Mouse (Mus musculus): ENCODE measurements around the gene Oaz1. TPM values are rescaled to one million over a fixed set of nuclear protein-coding genes. Genes with fewer than 3 reads are reported as not detected.
"Not testable (repeated sequence)": the region's sequence is repeated elsewhere in the genome, so short reads cannot be mapped to it uniquely, and the experiment has no call there.

Gene Oaz1
- polyA plus RNA-seq, 2 experiments = 882 to 1,813 TPM

DNA sequence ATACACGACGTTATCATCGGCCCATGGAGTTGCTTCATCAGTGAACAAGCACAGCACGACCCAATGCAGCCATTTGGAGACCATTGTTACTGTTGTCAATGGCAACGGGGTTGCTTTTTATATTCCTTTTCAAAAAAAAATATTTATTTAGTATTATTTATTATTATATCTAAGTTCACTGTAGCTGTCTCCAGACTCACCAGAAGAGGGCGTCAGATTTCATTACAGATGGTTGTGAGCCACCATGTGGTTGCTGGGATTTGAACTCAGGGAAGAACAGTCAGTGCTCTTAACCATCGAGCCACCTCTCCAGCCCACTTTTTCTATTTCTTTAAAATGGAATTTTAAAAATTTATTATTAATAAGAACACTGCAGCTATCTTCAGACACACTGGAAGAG lies 11.7 kb upstream of the Oaz1 start:
- Histone ChIP-seq H3K27me3 (ENCODE audit: control insufficient read depth, insufficient read depth, low read length) (peaks cover 9% of the 10 kb centered on the region; the same call in 1 of the 2 replicates), H3K4me1 (ENCODE audit: control insufficient read depth, insufficient read depth, low read length) (peaks cover 6% of the 10 kb centered on the region), H3K4me2 (replicated peaks; ENCODE audit: low read depth, low read length, severe bottlenecking) (no peak overlapping the region), H3K4me3 (replicated peaks; ENCODE audit: low read length) (no peak overlapping the region), H3K27ac (replicated peaks; ENCODE audit: low read depth, low read length) (no peak overlapping the region), H3K9me3 (ENCODE audit: control insufficient read depth, low read length) (no peaks in the 10 kb centered on the region), H3K36me3 (ENCODE audit: control insufficient read depth, insufficient read depth, low read length) (no peaks in the 10 kb centered on the region), H3K9ac (ENCODE audit: low read depth, low read length, severe bottlenecking) (no peak overlapping the region)
- no peak for TF ChIP-seq POLR2A (IDR thresholded peaks at IDR 0.05; ENCODE audit: borderline replicate concordance, extremely low read depth, insufficient read depth, insufficient read length)
- no peak for DNase-seq (ENCODE audit: low spot score)
- WGBS = 71% methylated on average over 7 of the region's 7 CpGs
- ATAC-seq (ENCODE audit: low FRiP score, low read depth) = no peak

DNA sequence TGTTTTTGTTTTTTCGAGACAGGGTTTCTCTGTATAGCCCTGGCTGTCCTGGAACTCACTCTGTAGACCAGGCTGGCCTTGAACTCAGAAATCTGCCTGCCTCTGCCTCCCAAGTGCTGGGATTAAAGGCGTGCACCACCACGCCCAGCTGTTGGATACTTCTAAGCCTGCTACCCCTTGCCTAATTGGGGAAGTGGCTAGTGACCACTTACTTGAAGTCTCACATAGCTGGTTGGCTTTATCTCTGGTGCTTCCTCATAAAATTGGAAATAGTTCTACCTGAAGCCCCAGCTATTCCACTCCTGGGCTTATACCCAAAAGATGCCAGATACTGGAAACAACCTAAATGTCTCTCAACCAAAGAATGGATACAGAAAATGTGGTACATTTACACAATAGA lies 10.2 kb upstream of the Oaz1 start:
- not testable (repeated sequence) for ATAC-seq (ENCODE audit: low FRiP score, low read depth)
- 79% methylated on average over 3 of the region's 3 CpGs for WGBS

DNA sequence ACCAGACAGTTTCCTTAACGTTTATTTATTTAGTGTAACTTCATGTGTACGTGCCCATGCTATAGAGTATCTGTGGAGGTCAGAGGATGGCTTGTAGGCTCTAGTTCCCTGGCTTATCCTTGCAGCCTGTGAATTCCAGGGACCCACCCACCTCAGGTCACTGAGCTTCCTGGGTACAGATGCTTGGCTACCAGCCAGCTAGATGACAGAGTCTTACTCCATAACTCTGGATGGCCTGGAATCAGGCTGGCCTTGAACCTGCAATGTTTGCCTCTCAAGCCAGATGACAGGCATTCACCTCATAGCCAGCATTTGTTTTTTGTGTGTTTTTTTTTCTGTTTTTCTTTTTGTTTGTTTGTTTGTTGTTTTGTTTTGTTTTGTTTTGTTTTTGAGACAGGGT lies 9.3 kb upstream of the Oaz1 start:
- ATAC-seq (ENCODE audit: low FRiP score, low read depth) = no peak
- Histone ChIP-seq H3K9me3 (ENCODE audit: control insufficient read depth, low read length) (no peaks in the 10 kb centered on the region), H3K27me3 (ENCODE audit: control insufficient read depth, insufficient read depth, low read length) (no peaks in the 10 kb centered on the region), H3K4me3 (replicated peaks; ENCODE audit: low read length) (no peak overlapping the region), H3K4me1 (ENCODE audit: control insufficient read depth, insufficient read depth, low read length) (no peaks in the 10 kb centered on the region), H3K9ac (ENCODE audit: low read depth, low read length, severe bottlenecking) (no peak overlapping the region), H3K4me2 (replicated peaks; ENCODE audit: low read depth, low read length, severe bottlenecking) (no peak overlapping the region), H3K36me3 (ENCODE audit: control insufficient read depth, insufficient read depth, low read length) (no peaks in the 10 kb centered on the region), H3K27ac (replicated peaks; ENCODE audit: low read depth, low read length) (no peak overlapping the region)
- WGBS = 66% methylated on average over 2 of the region's 2 CpGs
- DNase-seq (ENCODE audit: low spot score) = no peak
- TF ChIP-seq POLR2A (IDR thresholded peaks at IDR 0.05; ENCODE audit: borderline replicate concordance, extremely low read depth, insufficient read depth, insufficient read length) = no peak

More for the DNA sequence above, 10.2 kb upstream of the Oaz1 start:
- not testable (repeated sequence) for H3K27me3 ChIP-seq (ENCODE audit: control insufficient read depth, insufficient read depth, low read length); H3K9me3 ChIP-seq (ENCODE audit: control insufficient read depth, low read length); H3K36me3 ChIP-seq (ENCODE audit: control insufficient read depth, insufficient read depth, low read length); H3K4me2 ChIP-seq (replicated peaks; ENCODE audit: low read depth, low read length, severe bottlenecking); H3K27ac ChIP-seq (replicated peaks; ENCODE audit: low read depth, low read length); DNase-seq (ENCODE audit: low spot score); H3K4me1 ChIP-seq (ENCODE audit: control insufficient read depth, insufficient read depth, low read length); H3K9ac ChIP-seq (ENCODE audit: low read depth, low read length, severe bottlenecking); H3K4me3 ChIP-seq (replicated peaks; ENCODE audit: low read length)

DNA sequence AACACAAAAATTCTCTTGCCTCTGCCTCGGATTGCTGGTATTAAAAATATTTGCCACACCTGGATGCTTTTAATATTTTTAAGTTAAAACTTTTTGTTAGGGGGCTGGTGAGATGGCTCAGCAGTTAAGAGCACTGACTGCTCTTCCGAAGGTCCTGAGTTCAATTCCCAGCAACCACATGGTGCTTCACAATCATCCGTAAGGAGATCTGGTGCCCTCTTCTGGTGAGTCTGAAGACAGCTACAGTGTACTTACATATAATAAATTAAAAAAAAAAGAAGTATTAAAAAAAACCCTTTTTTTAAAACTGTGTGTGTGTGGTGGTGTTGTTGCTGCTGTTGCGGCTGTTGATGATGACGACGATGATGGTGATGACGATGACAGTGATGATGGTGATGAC lies 8.5 kb upstream of the Oaz1 start:
- not testable (repeated sequence) for H3K27me3 ChIP-seq (ENCODE audit: control insufficient read depth, insufficient read depth, low read length); H3K4me1 ChIP-seq (ENCODE audit: control insufficient read depth, insufficient read depth, low read length); H3K36me3 ChIP-seq (ENCODE audit: control insufficient read depth, insufficient read depth, low read length); ATAC-seq (ENCODE audit: low FRiP score, low read depth); H3K9ac ChIP-seq (ENCODE audit: low read depth, low read length, severe bottlenecking); H3K4me3 ChIP-seq (replicated peaks; ENCODE audit: low read length); DNase-seq (ENCODE audit: low spot score); H3K27ac ChIP-seq (replicated peaks; ENCODE audit: low read depth, low read length); H3K9me3 ChIP-seq (ENCODE audit: control insufficient read depth, low read length); H3K4me2 ChIP-seq (replicated peaks; ENCODE audit: low read depth, low read length, severe bottlenecking)
- 84% methylated on average over 7 of the region's 7 CpGs for WGBS

DNA sequence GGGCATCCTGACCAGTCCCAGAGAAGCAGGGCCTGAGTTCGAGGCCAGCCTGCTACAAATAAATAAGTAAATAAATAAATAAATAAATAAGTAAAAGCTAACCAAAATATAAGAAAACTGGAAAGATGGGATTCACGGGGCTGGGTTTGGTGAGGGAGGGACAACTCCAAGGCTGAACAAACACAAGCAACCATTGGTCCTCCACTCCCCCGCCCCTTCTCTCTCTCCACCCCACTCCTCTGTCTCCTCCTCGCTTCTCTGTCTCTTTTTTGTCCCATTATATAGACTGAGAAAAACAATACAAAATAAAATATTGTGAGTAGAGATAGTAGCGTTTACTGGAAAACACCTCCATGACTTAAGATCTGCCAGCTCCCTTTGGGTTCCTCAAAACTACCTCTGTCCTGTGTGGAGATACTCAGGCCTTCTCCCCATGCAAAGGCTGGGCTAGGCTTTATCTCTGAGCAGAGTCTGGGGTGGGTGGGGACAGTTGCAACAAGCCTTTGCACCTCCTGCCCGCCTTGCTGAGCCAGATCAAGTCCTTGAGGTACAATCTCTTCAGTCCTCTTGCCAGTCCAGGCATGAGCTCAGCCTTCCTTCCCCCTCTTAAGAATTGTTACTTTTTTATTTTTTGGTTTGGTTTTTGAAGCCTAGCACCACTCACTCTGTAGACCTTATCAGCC lies 7.7 kb upstream of the Oaz1 start:
- Histone ChIP-seq H3K4me2 (replicated peaks; ENCODE audit: low read depth, low read length, severe bottlenecking) (no peak overlapping the region), H3K9me3 (ENCODE audit: control insufficient read depth, low read length) (no peaks in the 10 kb centered on the region), H3K36me3 (ENCODE audit: control insufficient read depth, insufficient read depth, low read length) (no peaks in the 10 kb centered on the region), H3K4me1 (ENCODE audit: control insufficient read depth, insufficient read depth, low read length) (no peaks in the 10 kb centered on the region), H3K27me3 (ENCODE audit: control insufficient read depth, insufficient read depth, low read length) (no peaks in the 10 kb centered on the region), H3K27ac (replicated peaks; ENCODE audit: low read depth, low read length) (no peak overlapping the region), H3K4me3 (replicated peaks; ENCODE audit: low read length) (no peak overlapping the region), H3K9ac (ENCODE audit: low read depth, low read length, severe bottlenecking) (no peak overlapping the region)
- ATAC-seq (ENCODE audit: low FRiP score, low read depth) (no peak), DNase-seq (ENCODE audit: low spot score) (no peak)
- WGBS = 50% methylated on average over 6 of the region's 6 CpGs
- TF ChIP-seq POLR2A (IDR thresholded peaks at IDR 0.05; ENCODE audit: borderline replicate concordance, extremely low read depth, insufficient read depth, insufficient read length) = no peak

DNA sequence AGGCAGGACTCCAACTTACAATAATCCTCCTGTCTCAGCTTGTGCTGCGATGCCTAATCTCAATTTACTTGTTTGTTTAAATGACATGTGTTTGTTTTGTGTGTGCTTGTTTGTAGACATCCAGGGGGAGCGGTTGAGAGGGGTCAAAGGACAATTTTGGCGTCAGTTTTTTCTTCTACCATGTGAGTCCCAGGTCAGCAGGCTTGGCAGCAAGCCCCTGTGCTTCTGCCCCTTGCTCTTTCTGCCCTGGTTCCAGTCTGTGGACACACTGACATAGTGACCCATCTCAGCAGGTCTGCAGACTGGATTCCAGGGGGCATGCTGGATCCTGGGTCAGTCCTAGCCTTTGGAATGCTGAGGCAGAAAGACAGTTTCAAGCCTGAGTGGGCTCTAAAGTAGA lies 7.0 kb upstream of the Oaz1 start:
- no peaks in the 10 kb centered on the region for H3K4me1 ChIP-seq (ENCODE audit: control insufficient read depth, insufficient read depth, low read length)
- no peaks in the 10 kb centered on the region for H3K36me3 ChIP-seq (ENCODE audit: control insufficient read depth, insufficient read depth, low read length)
- H3K4me2 ChIP-seq (replicated peaks; ENCODE audit: low read depth, low read length, severe bottlenecking) = no peak overlapping the region
- H3K27ac ChIP-seq (replicated peaks; ENCODE audit: low read depth, low read length) = no peak overlapping the region
- 66% methylated on average over 3 of the region's 3 CpGs for WGBS
- H3K9ac ChIP-seq (ENCODE audit: low read depth, low read length, severe bottlenecking) = no peak overlapping the region
- no peak for TF ChIP-seq POLR2A (IDR thresholded peaks at IDR 0.05; ENCODE audit: borderline replicate concordance, extremely low read depth, insufficient read depth, insufficient read length)
- ATAC-seq (ENCODE audit: low FRiP score, low read depth) (no peak), DNase-seq (ENCODE audit: low spot score) (no peak)
- no peaks in the 10 kb centered on the region for H3K9me3 ChIP-seq (ENCODE audit: control insufficient read depth, low read length)
- H3K27me3 ChIP-seq (ENCODE audit: control insufficient read depth, insufficient read depth, low read length) = no peaks in the 10 kb centered on the region
- H3K4me3 ChIP-seq (replicated peaks; ENCODE audit: low read length) = no peak overlapping the region

All from limb, embryonic 14.5 days (tissue).